Comparison of ENCODE assay signal across 7 mouse cellular contexts in the genomic region with DNA sequence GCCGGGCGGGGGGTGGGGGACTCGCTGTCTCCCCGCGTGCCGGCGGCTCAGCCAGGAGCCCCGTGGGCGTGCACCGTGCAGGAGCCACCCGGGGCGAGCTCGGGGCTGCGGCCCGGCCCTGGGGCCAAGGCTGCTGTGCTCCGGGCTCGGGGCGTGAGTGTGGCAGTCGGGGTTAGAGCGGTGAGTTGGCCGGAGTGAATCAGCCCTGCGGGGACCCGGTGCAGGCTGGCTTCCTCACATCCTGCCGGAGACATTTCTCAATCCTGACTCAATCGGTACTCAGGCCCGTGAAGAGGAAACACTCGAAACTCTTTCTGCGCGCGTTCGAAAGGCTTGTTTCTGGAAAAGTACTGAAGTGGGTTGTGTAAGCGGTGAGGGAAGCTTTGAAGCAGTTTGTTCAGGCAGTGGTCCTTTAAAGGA. TPM values are rescaled to one million over a fixed set of nuclear protein-coding genes. Genes with fewer than 3 reads are reported as not detected.
A peak's percentile ranks its signal among the peaks of the same experiment; 100 is the strongest.
DNase-seq lines count a peak whose midpoint lies in the region; ATAC-seq lines count a peak whose summit lies in the region.

No protein-coding gene starts in this region.

- peak overlapping the region; percentile 90 for H3K9ac ChIP-seq in embryonic facial prominence, embryonic 14.5 days (ENCODE audit: low read depth, low read length)
- peak overlapping the region; percentile 84 for H3K9ac ChIP-seq in stomach, embryonic 16.5 days (ENCODE audit: low read length)

- no peaks in the 10 kb centered on the region for H3K27me3 ChIP-seq in embryonic facial prominence, embryonic 14.5 days (replicated peaks; ENCODE audit: control insufficient read depth, insufficient read depth, low read length)
- H3K27me3 ChIP-seq in stomach, embryonic 16.5 days (ENCODE audit: control insufficient read depth, insufficient read depth, low read length) = no peaks in the 10 kb centered on the region

- peak overlapping the region; percentile 88 for H3K4me2 ChIP-seq in embryonic facial prominence, embryonic 14.5 days (ENCODE audit: low read depth, low read length)
- peak overlapping the region; percentile 77 for H3K4me2 ChIP-seq in stomach, embryonic 16.5 days (ENCODE audit: low read depth, low read length)

- peak overlapping the region; percentile 61 for H3K27ac ChIP-seq in embryonic facial prominence, embryonic 14.5 days (replicated peaks; ENCODE audit: low read depth, low read length)
- peak overlapping the region; percentile 65 for H3K27ac ChIP-seq in stomach, embryonic 16.5 days (ENCODE audit: low read length)

- H3K36me3 ChIP-seq in embryonic facial prominence, embryonic 14.5 days (ENCODE audit: control insufficient read depth, insufficient read depth, low read length) = no peaks in the 10 kb centered on the region
- no peaks in the 10 kb centered on the region for H3K36me3 ChIP-seq in stomach, embryonic 16.5 days (ENCODE audit: control insufficient read depth, insufficient read depth, low read length)

- no peaks in the 10 kb centered on the region for H3K9me3 ChIP-seq in embryonic facial prominence, embryonic 14.5 days (ENCODE audit: control insufficient read depth, low read length)
- H3K9me3 ChIP-seq in stomach, embryonic 16.5 days (replicated peaks; ENCODE audit: control insufficient read depth, low read length) = no peaks in the 10 kb centered on the region

- peak overlapping the region; percentile 100 for H3K4me3 ChIP-seq in embryonic facial prominence, embryonic 14.5 days (ENCODE audit: low read depth, low read length)
- H3K4me3 ChIP-seq in stomach, embryonic 16.5 days (replicated peaks; ENCODE audit: low read length) = peak overlapping the region; percentile 85

- H3K4me1 ChIP-seq in embryonic facial prominence, embryonic 14.5 days (ENCODE audit: control insufficient read depth, insufficient read depth, low read length) = peaks cover 9% of the 10 kb centered on the region
- peaks cover 28% of the 10 kb centered on the region for H3K4me1 ChIP-seq in stomach, embryonic 16.5 days (ENCODE audit: control insufficient read depth, insufficient read depth, low read length)

- ATAC-seq in CD4-positive, CD25-positive, alpha-beta regulatory T cell, adult 4 months = peak; percentile 42
- ATAC-seq in embryonic facial prominence, embryonic 14.5 days (ENCODE audit: low read depth) = peak; percentile 60
- ATAC-seq in inflammation-experienced regulatory T-cells, adult 6 months = peak; percentile 44
- ATAC-seq in stomach, embryonic 16.5 days (ENCODE audit: insufficient read depth, low FRiP score) = peak; percentile 43; the same call in 1 of the 2 replicates

- peak; percentile 84 for DNase-seq in 416B (ENCODE audit: low read depth)
- DNase-seq in embryonic facial prominence, embryonic 14.5 days (ENCODE audit: low spot score) = no peak
- DNase-seq in lung, postnatal 25 days (ENCODE audit: low spot score) = peak; percentile 90
- no peak for DNase-seq in left cerebral cortex, adult 11 months (ENCODE audit: low spot score)

- WGBS in embryonic facial prominence, embryonic 14.5 days = 0% methylated on average over 18 of the region's 32 CpGs
- under 1% methylated on average over 31 of the region's 32 CpGs for WGBS in stomach, embryonic 16.5 days

RNA-seq across cellular contexts. Expression of a gene that starts 0.9 kb away (rescaled TPM):
- polyA plus RNA-seq in CD4-positive, CD25-positive, alpha-beta regulatory T cell, adult 4 months (2017; shearing (Covaris generic)) = 10 to 100 TPM; 34.3 to 38.8 TPM
- 31.0 and 34.7 TPM in 2 replicates for polyA plus RNA-seq in embryonic facial prominence, embryonic 14.5 days (2014; fragmentation: Nextera tagmentation; extraction: Ambion mirVana)
- 10 to 100 TPM; 26.4 to 38.4 (median 36.7) TPM for polyA plus RNA-seq in inflammation-experienced regulatory T-cells, adult 6 months (2017; shearing (Covaris generic))
- 32.1 and 37.1 TPM in 2 replicates for polyA plus RNA-seq in stomach, embryonic 16.5 days (2015; fragmentation: Nextera tagmentation; extraction: Ambion mirVana)

RNA-seq across cellular contexts. Expression of a gene that starts 17.2 kb away (rescaled TPM):
- 10 to 100 TPM; 34.4 to 35.5 TPM for polyA plus RNA-seq in CD4-positive, CD25-positive, alpha-beta regulatory T cell, adult 4 months (2017; shearing (Covaris generic))
- polyA plus RNA-seq in embryonic facial prominence, embryonic 14.5 days (2014; fragmentation: Nextera tagmentation; extraction: Ambion mirVana) = 6.8 and 8.3 TPM in 2 replicates
- polyA plus RNA-seq in inflammation-experienced regulatory T-cells, adult 6 months (2017; shearing (Covaris generic)) = 10 to 100 TPM; 21.7 to 47.4 (median 28.6) TPM
- 16.1 and 17.4 TPM in 2 replicates for polyA plus RNA-seq in stomach, embryonic 16.5 days (2015; fragmentation: Nextera tagmentation; extraction: Ambion mirVana)

Comparison
In these comparisons a context has a peak if more than half of its experiments do, and no peak if none do; other contexts are left out.
1. DNase-seq: peak in 416B (single experiment) and lung, postnatal 25 days (single experiment); none in embryonic facial prominence, embryonic 14.5 days (single experiment) and left cerebral cortex, adult 11 months (single experiment).
2. Peak in every context shown above with its lines, with median percentiles within 50 percentile points of each other: ATAC-seq.